Mouse (Mus musculus) heart, embryonic 11.5 days (tissue): ENCODE measurements around the gene Cdk13. TPM values are rescaled to one million over a fixed set of nuclear protein-coding genes. Genes with fewer than 3 reads are reported as not detected.

Experiments used
- ATAC-seq: fragments of 200-750 bp; cut with Nextera tagmentation; replicated peaks from 2 replicates; pipeline ENCODE4 v1.8.0; 2017; ENCODE audit warnings: moderate library complexity; ENCODE audit not compliant: insufficient number of reproducible peaks, low FRiP score, low TSS enrichment
- H3K27ac ChIP-seq: fragments of 300-500 bp; sonication (generic); 2 replicates; pipeline ENCODE4 v1.5.1; 2014; ENCODE audit warnings: mild to moderate bottlenecking, low read depth, low read length
- H3K27me3 ChIP-seq: fragments of 300-500 bp; sonication (generic); 2 replicates; pipeline ENCODE4 v1.6.1; 2014; ENCODE audit warnings: mild to moderate bottlenecking, low read length, mixed read lengths; ENCODE audit not compliant: control insufficient read depth, insufficient read depth
- H3K36me3 ChIP-seq: fragments of 300-500 bp; sonication (generic); 2 replicates; pipeline ENCODE4 v1.6.1; 2014; ENCODE audit warnings: mild to moderate bottlenecking, low read length, moderate library complexity, mixed read lengths; ENCODE audit not compliant: control insufficient read depth, insufficient read depth
- H3K4me1 ChIP-seq: fragments of 300-500 bp; sonication (generic); 2 replicates; pipeline ENCODE4 v1.6.1; 2014; ENCODE audit warnings: low read length; ENCODE audit not compliant: control insufficient read depth, insufficient read depth
- H3K4me2 ChIP-seq: fragments of 300-500 bp; sonication (generic); 2 replicates; pipeline ENCODE4 v1.6.1; 2014; ENCODE audit warnings: mild to moderate bottlenecking, moderate library complexity
- H3K4me3 ChIP-seq: fragments of 300-500 bp; sonication (generic); 2 replicates; pipeline ENCODE4 v1.5.1; 2014; ENCODE audit warnings: low read depth, low read length
- H3K9ac ChIP-seq: fragments of 300-500 bp; sonication (generic); 2 replicates; pipeline ENCODE4 v1.6.1; 2014; ENCODE audit warnings: mild to moderate bottlenecking, low read depth, low read length, moderate library complexity
- H3K9me3 ChIP-seq: fragments of 300-500 bp; sonication (generic); replicated peaks from 2 replicates; pipeline ENCODE4 v1.6.1; 2016; ENCODE audit warnings: low read length; ENCODE audit not compliant: control insufficient read depth
- WGBS: fragments of 180-500 bp; shearing (Covaris S2); extraction: QIAGEN DNeasy Blood & Tissue Kit; methylation state at CpG from one replicate; pipeline ENCODE4 v1.1.7; 2014; ENCODE audit not compliant: insufficient replicate concordance; 5-methylcytosine and 5-hydroxymethylcytosine counted together
- polyA plus RNA-seq: library from polyadenylated mRNA; unstranded; fragments of >200 nt; fragmentation: Nextera tagmentation; extraction: Ambion mirVana; gene quantifications from 2 replicates; pipeline ENCODE4 v1.2.1, GENCODE M21; 2014

The Cdk13 gene
- polyA plus RNA-seq, 1 experiment from 2014 or later: 18.0 TPM

GRCm38 (mm10) chr13:17817226-17817625 lies 12.3 kb upstream of the Cdk13 start:
- H3K9ac ChIP-seq: no peak overlapping the region
- ATAC-seq: no peak
- no peak overlapping the region for H3K27ac ChIP-seq
- no peaks in the 10 kb centered on the region for H3K36me3 ChIP-seq
- no peak overlapping the region for H3K4me2 ChIP-seq
- WGBS: 87% methylated on average over 2 of the region's 2 CpGs
- H3K4me3 ChIP-seq: no peak overlapping the region
- H3K4me1 ChIP-seq: no peaks in the 10 kb centered on the region
- H3K9me3 ChIP-seq: no peaks in the 10 kb centered on the region
- H3K27me3 ChIP-seq: no peaks in the 10 kb centered on the region

- Histone ChIP-seq H3K27ac (peak overlapping the region; percentile 99), H3K27me3 (no peaks in the 10 kb centered on the region), H3K9me3 (no peaks in the 10 kb centered on the region), H3K9ac (peak overlapping the region; percentile 78), H3K4me2 (peak overlapping the region; percentile 69), H3K4me1 (peaks cover 2% of the 10 kb centered on the region; the same call in 1 of the 2 replicates), H3K36me3 (no peaks in the 10 kb centered on the region), H3K4me3 (peak overlapping the region; percentile 99)
- WGBS: 1% methylated on average over 14 of the region's 14 CpGs
- 0 out of 2 replicates have a peak, but pooled peaks have one; percentile 2 for ATAC-seq
Measured at GRCm38 (mm10) chr13:17805614-17805975, 698 bp upstream of the Cdk13 start.

GRCm38 (mm10) chr13:17804058-17804841 lies 647 bp downstream of the Cdk13 start:
- 1% methylated on average over 66 of the region's 105 CpGs for WGBS

GRCm38 (mm10) chr13:17803331-17804057 lies 1.4 kb downstream of the Cdk13 start:
- Histone ChIP-seq H3K9me3 (no peaks in the 10 kb centered on the region), H3K4me3 (peak overlapping the region; percentile 99), H3K4me1 (peaks cover 3% of the 10 kb centered on the region; the same call in 1 of the 2 replicates), H3K4me2 (peak overlapping the region; percentile 69), H3K27ac (peak overlapping the region; percentile 99), H3K9ac (peak overlapping the region; percentile 78), H3K36me3 (no peaks in the 10 kb centered on the region), H3K27me3 (no peaks in the 10 kb centered on the region)
- ATAC-seq: peak; percentile 41
- under 1% methylated on average over 69 of the region's 85 CpGs for WGBS

More at GRCm38 (mm10) chr13:17804058-17804841, 647 bp downstream of the Cdk13 start:
- H3K4me2 ChIP-seq: peak overlapping the region; percentile 69
- peak overlapping the region; percentile 99 for H3K27ac ChIP-seq
- no peaks in the 10 kb centered on the region for H3K36me3 ChIP-seq
- H3K4me3 ChIP-seq: peak overlapping the region; percentile 99
- no peaks in the 10 kb centered on the region for H3K27me3 ChIP-seq
- peak; percentile 9 for ATAC-seq
- H3K9me3 ChIP-seq: no peaks in the 10 kb centered on the region
- peaks cover 3% of the 10 kb centered on the region; the same call in 1 of the 2 replicates for H3K4me1 ChIP-seq
- peak overlapping the region; percentile 78 for H3K9ac ChIP-seq

- Histone ChIP-seq H3K36me3 (no peaks in the 10 kb centered on the region), H3K9ac (peak overlapping the region; percentile 78), H3K4me1 (peaks cover 3% of the 10 kb centered on the region; the same call in 1 of the 2 replicates), H3K9me3 (no peaks in the 10 kb centered on the region), H3K27ac (peak overlapping the region; percentile 99), H3K4me2 (peak overlapping the region; percentile 69), H3K27me3 (no peaks in the 10 kb centered on the region), H3K4me3 (peak overlapping the region; percentile 99)
- ATAC-seq: no peak
- WGBS: 4% methylated on average over 3 of the region's 3 CpGs
Measured at GRCm38 (mm10) chr13:17802880-17803279, 2.0 kb downstream of the Cdk13 start.

- no peak overlapping the region for H3K4me3 ChIP-seq
- no peak for ATAC-seq
- H3K4me1 ChIP-seq: peaks cover 3% of the 10 kb centered on the region; the same call in 1 of the 2 replicates
- no peak overlapping the region for H3K4me2 ChIP-seq
- no peaks in the 10 kb centered on the region for H3K9me3 ChIP-seq
- no peaks in the 10 kb centered on the region for H3K36me3 ChIP-seq
- H3K27me3 ChIP-seq: no peaks in the 10 kb centered on the region
- no peak overlapping the region for H3K9ac ChIP-seq
- H3K27ac ChIP-seq: no peak overlapping the region
- WGBS: 94% methylated on average over 2 of the region's 2 CpGs
Measured at GRCm38 (mm10) chr13:17799735-17800134, 5.2 kb downstream of the Cdk13 start.

GRCm38 (mm10) chr13:17795757-17796456 lies 9.0 kb downstream of the Cdk13 start:
- WGBS: 84% methylated on average over 3 of the region's 3 CpGs
- no peaks in the 10 kb centered on the region for H3K27me3 ChIP-seq
- no peaks in the 10 kb centered on the region for H3K36me3 ChIP-seq
- no peak for ATAC-seq
- no peaks in the 10 kb centered on the region for H3K9me3 ChIP-seq
- H3K27ac ChIP-seq: no peak overlapping the region
- 0 out of 2 replicates have a peak, but pooled peaks cover 3% of the 10 kb centered on the region for H3K4me1 ChIP-seq
- H3K9ac ChIP-seq: no peak overlapping the region
- H3K4me3 ChIP-seq: no peak overlapping the region
- H3K4me2 ChIP-seq: no peak overlapping the region

GRCm38 (mm10) chr13:17783643-17784042 lies 21.3 kb downstream of the Cdk13 start:
- Histone ChIP-seq H3K36me3 (no peaks in the 10 kb centered on the region), H3K4me1 (no peaks in the 10 kb centered on the region), H3K4me2 (no peak overlapping the region), H3K27me3 (no peaks in the 10 kb centered on the region), H3K4me3 (no peak overlapping the region), H3K9ac (no peak overlapping the region), H3K9me3 (no peaks in the 10 kb centered on the region), H3K27ac (no peak overlapping the region)
- no peak for ATAC-seq
- 94% methylated on average over 5 of the region's 5 CpGs for WGBS
